Mouse (Mus musculus) forebrain, postnatal 0 days (tissue): ENCODE measurements around the gene Wdr66. TPM values are rescaled to one million over a fixed set of nuclear protein-coding genes. Genes with fewer than 3 reads are reported as not detected.

Experiments
- ATAC-seq: fragments of 200-750 bp; cut with Nextera tagmentation; 2 replicates; pipeline ENCODE4 v1.8.0; 2017; ENCODE audit warnings: mild to moderate bottlenecking, moderate library complexity
- DNase-seq: peaks from one replicate; pipeline ENCODE4 v3.0.0-alpha.2; 2015
- H3K27ac ChIP-seq: fragments of 300-500 bp; sonication (generic); 2 replicates; pipeline ENCODE4 v1.5.1; 2014; ENCODE audit warnings: low read depth, mild to moderate bottlenecking, antibody characterized with exemption, low read length, moderate library complexity, mixed read lengths
- H3K27me3 ChIP-seq: fragments of 300-500 bp; sonication (generic); 2 replicates; pipeline ENCODE4 v1.6.1; 2014; ENCODE audit warnings: mild to moderate bottlenecking, low read length, mixed read lengths; ENCODE audit not compliant: insufficient read depth
- H3K36me3 ChIP-seq: fragments of 300-500 bp; sonication (generic); 2 replicates; pipeline ENCODE4 v1.6.1; 2014; ENCODE audit warnings: mild to moderate bottlenecking, moderate library complexity; ENCODE audit not compliant: insufficient read depth
- H3K4me1 ChIP-seq: fragments of 300-500 bp; sonication (generic); 2 replicates; pipeline ENCODE4 v1.6.1; 2014; ENCODE audit warnings: antibody characterized with exemption; ENCODE audit not compliant: insufficient read depth
- H3K4me2 ChIP-seq: fragments of 300-500 bp; sonication (generic); 2 replicates; pipeline ENCODE4 v1.6.1; 2014; ENCODE audit warnings: low read depth, mild to moderate bottlenecking, moderate library complexity
- H3K4me3 ChIP-seq: fragments of 300-500 bp; sonication (generic); 2 replicates; pipeline ENCODE4 v1.5.1; 2014; ENCODE audit warnings: low read depth, low read length, mixed read lengths
- H3K9ac ChIP-seq: fragments of 300-500 bp; sonication (generic); 2 replicates; pipeline ENCODE4 v1.6.1; 2014; ENCODE audit warnings: mild to moderate bottlenecking
- H3K9me3 ChIP-seq: fragments of 300-500 bp; sonication (generic); 2 replicates; pipeline ENCODE4 v1.6.1; 2016; ENCODE audit warnings: low read length
- CTCF ChIP-seq: sonication (generic); IDR thresholded peaks from 2 replicates; pipeline ENCODE4 v1.5.1; 2016; ENCODE audit warnings: antibody characterized with exemption, control low read depth, low read depth
- WGBS: fragments of 180-500 bp; shearing (Covaris S2); extraction: QIAGEN DNeasy Blood & Tissue Kit; methylation state at CpG from one replicate; pipeline ENCODE4 v1.1.7; 2014; 5-methylcytosine and 5-hydroxymethylcytosine counted together
- polyA plus RNA-seq: library from polyadenylated mRNA; unstranded; fragments of >200 nt; fragmentation: Nextera tagmentation; extraction: Ambion mirVana; gene quantifications from 2 replicates; pipeline ENCODE4 v1.2.1, GENCODE M21; 2015
- total RNA-seq: library from RNA; depleted of rRNA; stranded (reverse); fragments of >200 nt; gene quantifications from 2 replicates; pipeline ENCODE4 v1.2.3, GENCODE M21; 2014; rRNA removed

Wdr66 gene
- total and polyA plus RNA-seq, 2 experiments from 2014 or later, result 2.0 to 4.4 TPM

GRCm38 (mm10) chr5:123368869-123369488 lies 117.1 kb downstream of the Wdr66 start:
- peak; percentile 81 for DNase-seq
- TF ChIP-seq CTCF, result peak; percentile 95
- Histone ChIP-seq H3K27me3 (no peaks in the 10 kb centered on the region), H3K4me1 (no peaks in the 10 kb centered on the region), H3K9ac (no peak overlapping the region), H3K9me3 (no peaks in the 10 kb centered on the region), H3K4me2 (no peak overlapping the region), H3K27ac (peak overlapping the region; percentile 81), H3K4me3 (no peak overlapping the region), H3K36me3 (peaks cover 66% of the 10 kb centered on the region)
- WGBS, result 62% methylated on average over 13 of the region's 13 CpGs
- peak; percentile 69 for ATAC-seq

GRCm38 (mm10) chr5:123370049-123370448 lies 118.1 kb downstream of the Wdr66 start:
- DNase-seq (no peak), ATAC-seq (no peak)
- no peaks in the 10 kb centered on the region for H3K27me3 ChIP-seq
- H3K36me3 ChIP-seq, result peaks cover 57% of the 10 kb centered on the region
- 88% methylated on average over 5 of the region's 5 CpGs for WGBS
- no peak overlapping the region for H3K9ac ChIP-seq
- H3K4me2 ChIP-seq, result no peak overlapping the region
- no peak for TF ChIP-seq CTCF
- H3K4me1 ChIP-seq, result no peaks in the 10 kb centered on the region
- H3K27ac ChIP-seq, result peak overlapping the region; percentile 81
- no peak overlapping the region for H3K4me3 ChIP-seq
- no peaks in the 10 kb centered on the region for H3K9me3 ChIP-seq

- H3K36me3 ChIP-seq, result peaks cover 34% of the 10 kb centered on the region
- no peak overlapping the region for H3K4me3 ChIP-seq
- no peak overlapping the region for H3K4me2 ChIP-seq
- H3K4me1 ChIP-seq, result no peaks in the 10 kb centered on the region
- no peaks in the 10 kb centered on the region for H3K27me3 ChIP-seq
- H3K9ac ChIP-seq, result no peak overlapping the region
- DNase-seq (no peak), ATAC-seq (no peak)
- WGBS, result 93% methylated on average over 10 of the region's 10 CpGs
- H3K9me3 ChIP-seq, result no peaks in the 10 kb centered on the region
- TF ChIP-seq CTCF, result no peak
- no peak overlapping the region for H3K27ac ChIP-seq
Measured at GRCm38 (mm10) chr5:123375262-123375661, 123.4 kb downstream of the Wdr66 start.

GRCm38 (mm10) chr5:123375793-123376452 lies 124.0 kb downstream of the Wdr66 start:
- TF ChIP-seq CTCF, result no peak
- Histone ChIP-seq H3K4me3 (no peak overlapping the region), H3K36me3 (peaks cover 27% of the 10 kb centered on the region), H3K27me3 (no peaks in the 10 kb centered on the region), H3K27ac (no peak overlapping the region), H3K4me1 (no peaks in the 10 kb centered on the region), H3K9me3 (no peaks in the 10 kb centered on the region), H3K4me2 (no peak overlapping the region), H3K9ac (no peak overlapping the region)
- 89% methylated on average over 6 of the region's 6 CpGs for WGBS
- ATAC-seq, result no peak
- no peak for DNase-seq

GRCm38 (mm10) chr5:123376569-123376968 lies 124.7 kb downstream of the Wdr66 start:
- no peak for ATAC-seq
- no peak overlapping the region; the same call in 1 of the 2 replicates for H3K9ac ChIP-seq
- H3K27ac ChIP-seq, result peak overlapping the region; percentile 29; the same call in 1 of the 2 replicates
- 23% methylated on average over 10 of the region's 10 CpGs for WGBS
- H3K4me1 ChIP-seq, result no peaks in the 10 kb centered on the region
- H3K9me3 ChIP-seq, result no peaks in the 10 kb centered on the region
- H3K4me2 ChIP-seq, result no peak overlapping the region
- no peak overlapping the region for H3K4me3 ChIP-seq
- no peaks in the 10 kb centered on the region for H3K27me3 ChIP-seq
- DNase-seq, result peak; percentile 39
- H3K36me3 ChIP-seq, result peaks cover 21% of the 10 kb centered on the region
- TF ChIP-seq CTCF, result no peak

Other genes with a start within 250 kb of the Wdr66 start
- 13.8 and 19.4 TPM in 2 replicates for gene Orai1, start 237.0 kb upstream of the Wdr66 start, total RNA-seq
- 10.7 and 14.4 TPM in 2 replicates for gene Orai1, start 237.0 kb upstream of the Wdr66 start, polyA plus RNA-seq
- 0.23 TPM in 1 of 2 replicates, not detected in the other for gene Morn3, start 205.1 kb upstream of the Wdr66 start, total RNA-seq
- 1.1 and 1.5 TPM in 2 replicates for gene Morn3, start 205.1 kb upstream of the Wdr66 start, polyA plus RNA-seq
- 18.0 and 18.1 TPM in 2 replicates for gene Tmem120b, start 183.7 kb upstream of the Wdr66 start, total RNA-seq
- 21.2 and 22.2 TPM in 2 replicates for gene Tmem120b, start 183.7 kb upstream of the Wdr66 start, polyA plus RNA-seq
- 25.3 and 27.0 TPM in 2 replicates for gene Rhof, start 119.4 kb upstream of the Wdr66 start, total RNA-seq
- 36.9 and 38.7 TPM in 2 replicates for gene Rhof, start 119.4 kb upstream of the Wdr66 start, polyA plus RNA-seq
- gene Setd1b, start 109.9 kb upstream of the Wdr66 start, total RNA-seq, result 3.9 and 5.6 TPM in 2 replicates
- 5.1 and 7.6 TPM in 2 replicates for gene Setd1b, start 109.9 kb upstream of the Wdr66 start, polyA plus RNA-seq
- 37.4 and 39.5 TPM in 2 replicates for gene Psmd9, start 82.7 kb upstream of the Wdr66 start, total RNA-seq
- gene Psmd9, start 82.7 kb upstream of the Wdr66 start, polyA plus RNA-seq, result 72.3 and 79.4 TPM in 2 replicates
- gene Hpd, start 69.4 kb upstream of the Wdr66 start, total RNA-seq, result not detected in 2 replicates
- not detected in 2 replicates for gene Hpd, start 69.4 kb upstream of the Wdr66 start, polyA plus RNA-seq
- gene Bcl7a, start 91.7 kb downstream of the Wdr66 start, total RNA-seq, result 47.9 and 56.0 TPM in 2 replicates
- gene Bcl7a, start 91.7 kb downstream of the Wdr66 start, polyA plus RNA-seq, result 37.2 and 38.3 TPM in 2 replicates
- gene Mlxip, start 142.7 kb downstream of the Wdr66 start, total RNA-seq, result 14.2 and 17.4 TPM in 2 replicates
- gene Mlxip, start 142.7 kb downstream of the Wdr66 start, polyA plus RNA-seq, result 8.4 and 13.3 TPM in 2 replicates
- gene Lrrc43, start 237.2 kb downstream of the Wdr66 start, total RNA-seq, result 0.69 and 1.5 TPM in 2 replicates
- gene Lrrc43, start 237.2 kb downstream of the Wdr66 start, polyA plus RNA-seq, result 0.62 and 1.3 TPM in 2 replicates
- gene Il31, start 237.4 kb downstream of the Wdr66 start, total RNA-seq, result not detected in 2 replicates
- not detected in 2 replicates for gene Il31, start 237.4 kb downstream of the Wdr66 start, polyA plus RNA-seq